Mouse (Mus musculus) stomach, postnatal 0 days (tissue): ENCODE measurements around the gene Ugt2b36.

Source experiments
- CTCF ChIP-seq: IDR thresholded peaks from 2 replicates; pipeline ENCODE4 v1.5.1; 2016; ENCODE audit warnings: antibody characterized with exemption, low read depth, mild to moderate bottlenecking, moderate library complexity
- EP300 ChIP-seq: optimal IDR thresholded peaks from 2 replicates; pipeline ENCODE3; 2016; ENCODE audit warnings: antibody characterized with exemption

DNA sequence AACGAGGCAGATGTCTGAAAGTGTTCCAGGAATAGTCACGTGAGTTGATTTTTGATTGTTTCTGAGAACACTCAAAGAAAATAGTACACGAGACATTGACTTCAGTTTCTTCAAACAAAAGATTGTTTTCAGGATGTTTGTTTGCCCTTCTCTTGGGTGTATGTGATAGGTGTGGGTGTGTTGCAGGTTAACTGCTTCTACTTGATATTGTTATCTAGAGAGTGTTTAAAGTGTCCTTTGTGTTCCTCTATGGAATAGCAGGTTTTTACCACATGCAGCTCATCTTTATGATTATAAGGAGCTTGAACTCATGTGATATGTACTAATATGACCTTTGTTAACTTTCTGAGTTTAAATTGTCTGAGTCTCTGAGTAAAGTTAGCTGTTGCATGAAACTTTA, 6.1 kb downstream of the Ugt2b36 start:
- no peak for TF ChIP-seq EP300
- no peak for TF ChIP-seq CTCF
